Mouse (Mus musculus) kidney, embryonic 14.5 days (tissue): ENCODE data around the gene Rbfox2. TPM values are rescaled to one million over a fixed set of nuclear protein-coding genes. Genes with fewer than 3 reads are reported as not detected.
A peak's percentile ranks its signal among the peaks of the same experiment; 100 is the strongest.

ENCODE experiments used
- ATAC-seq: fragments of 200-750 bp; cut with Nextera tagmentation; 2 replicates; pipeline ENCODE4 v1.8.0; 2017; ENCODE audit warnings: moderate number of reproducible peaks, mild to moderate bottlenecking, moderate TSS enrichment, moderate library complexity; ENCODE audit not compliant: low FRiP score, low TSS enrichment
- H3K27ac ChIP-seq: fragments of 300-500 bp; sonication (generic); 2 replicates; pipeline ENCODE4 v1.5.1; 2014; ENCODE audit warnings: low read depth, mild to moderate bottlenecking, low read length, moderate library complexity, mixed read lengths
- H3K27me3 ChIP-seq: fragments of 300-500 bp; sonication (generic); 2 replicates; pipeline ENCODE4 v1.6.1; 2014; ENCODE audit warnings: mild to moderate bottlenecking, low read length; ENCODE audit not compliant: control insufficient read depth, insufficient read depth
- H3K36me3 ChIP-seq: fragments of 300-500 bp; sonication (generic); 2 replicates; pipeline ENCODE4 v1.6.1; 2014; ENCODE audit warnings: low read length, mixed read lengths; ENCODE audit not compliant: control insufficient read depth, insufficient read depth
- H3K4me1 ChIP-seq: fragments of 300-500 bp; sonication (generic); 2 replicates; pipeline ENCODE4 v1.6.1; 2014; ENCODE audit warnings: low read length, mixed read lengths; ENCODE audit not compliant: control insufficient read depth, insufficient read depth
- H3K4me2 ChIP-seq: fragments of 300-500 bp; sonication (generic); replicated peaks from 2 replicates; pipeline ENCODE4 v1.6.1; 2014; ENCODE audit warnings: low read depth, mild to moderate bottlenecking, low read length
- H3K4me3 ChIP-seq: fragments of 300-500 bp; sonication (generic); 2 replicates; pipeline ENCODE4 v1.5.1; 2014; ENCODE audit warnings: mild to moderate bottlenecking, low read length
- H3K9ac ChIP-seq: fragments of 300-500 bp; sonication (generic); 2 replicates; pipeline ENCODE4 v1.6.1; 2014; ENCODE audit warnings: low read depth, mild to moderate bottlenecking, low read length, moderate library complexity
- H3K9me3 ChIP-seq: fragments of 300-500 bp; sonication (generic); 2 replicates; pipeline ENCODE4 v1.6.1; 2016; ENCODE audit warnings: low read length; ENCODE audit not compliant: control insufficient read depth
- WGBS: fragments of 180-500 bp; shearing (Covaris S2); extraction: QIAGEN DNeasy Blood & Tissue Kit; methylation state at CpG from one replicate; pipeline ENCODE4 v1.1.7; 2014; 5-methylcytosine and 5-hydroxymethylcytosine counted together
- polyA plus RNA-seq: library from polyadenylated mRNA; unstranded; fragments of >200 nt; fragmentation: Nextera tagmentation; extraction: Ambion mirVana; gene quantifications from 2 replicates; pipeline ENCODE4 v1.2.1, GENCODE M21; 2014

Gene Rbfox2
- polyA plus RNA-seq, 1 experiment from 2014 or later: 64.6 TPM

- Histone ChIP-seq H3K9ac (no peak overlapping the region; the same call in 1 of the 2 replicates), H3K4me3 (no peak overlapping the region), H3K4me1 (peaks cover 20% of the 10 kb centered on the region), H3K36me3 (no peaks in the 10 kb centered on the region), H3K27ac (peak overlapping the region; percentile 87), H3K9me3 (no peaks in the 10 kb centered on the region), H3K4me2 (peak overlapping the region; percentile 37), H3K27me3 (no peaks in the 10 kb centered on the region)
- whole genome bisulfite sequencing: 15% methylated on average over 17 of the region's 17 CpGs
- ATAC-seq: no peak; the same call in 1 of the 2 replicates
Observed at GRCm38 (mm10) chr15:77344127-77345125, 37.6 kb upstream of the Rbfox2 start.

GRCm38 (mm10) chr15:77343527-77344091 lies 36.8 kb upstream of the Rbfox2 start:
- Histone ChIP-seq H3K36me3 (no peaks in the 10 kb centered on the region), H3K27ac (peak overlapping the region; percentile 87), H3K4me3 (0 out of 2 replicates have a peak overlapping the region, but pooled peaks have one; percentile 1), H3K4me2 (peak overlapping the region; percentile 37), H3K9ac (peak overlapping the region; percentile 34), H3K9me3 (no peaks in the 10 kb centered on the region), H3K27me3 (no peaks in the 10 kb centered on the region), H3K4me1 (peaks cover 20% of the 10 kb centered on the region)
- peak; percentile 73 for ATAC-seq
- 5% methylated on average over 13 of the region's 13 CpGs for WGBS

- Histone ChIP-seq H3K4me3 (no peak overlapping the region), H3K4me1 (peaks cover 20% of the 10 kb centered on the region), H3K9ac (peak overlapping the region; percentile 34; the same call in 1 of the 2 replicates), H3K4me2 (peak overlapping the region; percentile 37), H3K27me3 (no peaks in the 10 kb centered on the region), H3K36me3 (no peaks in the 10 kb centered on the region), H3K27ac (peak overlapping the region; percentile 87; the same call in 1 of the 2 replicates), H3K9me3 (no peaks in the 10 kb centered on the region)
- WGBS: 33% methylated on average over 18 of the region's 18 CpGs
- ATAC-seq: no peak; the same call in 1 of the 2 replicates
Observed at GRCm38 (mm10) chr15:77342962-77343526, 36.2 kb upstream of the Rbfox2 start.

GRCm38 (mm10) chr15:77342005-77342404 lies 35.2 kb upstream of the Rbfox2 start:
- Histone ChIP-seq H3K36me3 (no peaks in the 10 kb centered on the region), H3K9ac (no peak overlapping the region), H3K4me3 (no peak overlapping the region), H3K4me2 (no peak overlapping the region), H3K9me3 (no peaks in the 10 kb centered on the region), H3K27me3 (no peaks in the 10 kb centered on the region), H3K27ac (no peak overlapping the region), H3K4me1 (peaks cover 20% of the 10 kb centered on the region)
- no peak for ATAC-seq
- 87% methylated on average over 6 of the region's 6 CpGs for WGBS

- no peak overlapping the region for H3K4me2 ChIP-seq
- H3K4me3 ChIP-seq: no peak overlapping the region
- no peaks in the 10 kb centered on the region for H3K27me3 ChIP-seq
- no peaks in the 10 kb centered on the region for H3K9me3 ChIP-seq
- no peak for ATAC-seq
- no peaks in the 10 kb centered on the region for H3K36me3 ChIP-seq
- no peak overlapping the region for H3K27ac ChIP-seq
- peaks cover 20% of the 10 kb centered on the region for H3K4me1 ChIP-seq
- no peak overlapping the region for H3K9ac ChIP-seq
Observed at GRCm38 (mm10) chr15:77340581-77340980, 33.8 kb upstream of the Rbfox2 start.

GRCm38 (mm10) chr15:77338924-77339429 lies 32.2 kb upstream of the Rbfox2 start:
- Histone ChIP-seq H3K27ac (no peak overlapping the region), H3K4me1 (peaks cover 12% of the 10 kb centered on the region), H3K4me3 (no peak overlapping the region), H3K4me2 (no peak overlapping the region), H3K27me3 (no peaks in the 10 kb centered on the region), H3K36me3 (no peaks in the 10 kb centered on the region), H3K9me3 (no peaks in the 10 kb centered on the region), H3K9ac (no peak overlapping the region)
- WGBS: 26% methylated on average over 8 of the region's 8 CpGs
- no peak for ATAC-seq

GRCm38 (mm10) chr15:77338451-77338850 lies 31.6 kb upstream of the Rbfox2 start:
- no peaks in the 10 kb centered on the region for H3K27me3 ChIP-seq
- WGBS: 49% methylated on average over 7 of the region's 7 CpGs
- H3K27ac ChIP-seq: peak overlapping the region; percentile 3; the same call in 1 of the 2 replicates
- H3K9me3 ChIP-seq: no peaks in the 10 kb centered on the region
- no peak overlapping the region for H3K4me2 ChIP-seq
- no peaks in the 10 kb centered on the region for H3K36me3 ChIP-seq
- H3K4me1 ChIP-seq: peaks cover 6% of the 10 kb centered on the region
- ATAC-seq: no peak; the same call in 1 of the 2 replicates
- no peak overlapping the region for H3K9ac ChIP-seq
- no peak overlapping the region for H3K4me3 ChIP-seq

- H3K9ac ChIP-seq: no peak overlapping the region
- no peaks in the 10 kb centered on the region for H3K27me3 ChIP-seq
- 43% methylated on average over 3 of the region's 3 CpGs for WGBS
- H3K4me2 ChIP-seq: no peak overlapping the region
- H3K4me1 ChIP-seq: peaks cover 2% of the 10 kb centered on the region; the same call in 1 of the 2 replicates
- no peak for ATAC-seq
- H3K27ac ChIP-seq: peak overlapping the region; percentile 3; the same call in 1 of the 2 replicates
- no peak overlapping the region for H3K4me3 ChIP-seq
- H3K36me3 ChIP-seq: no peaks in the 10 kb centered on the region
- H3K9me3 ChIP-seq: no peaks in the 10 kb centered on the region
Observed at GRCm38 (mm10) chr15:77337926-77338325, 31.1 kb upstream of the Rbfox2 start.
